Mouse (Mus musculus): ENCODE data around the gene Gdf3. TPM values are rescaled to one million over a fixed set of nuclear protein-coding genes. Genes with fewer than 3 reads are reported as not detected.
"Not testable (repeated sequence)": the region's sequence is repeated elsewhere in the genome, so short reads cannot be mapped to it uniquely, and the experiment has no call there.

Gene Gdf3
- total RNA-seq (2014; fragmentation: Nextera tagmentation), result 3.5 and 3.8 TPM in 2 replicates
- total RNA-seq (2017), result 5.1 and 6.1 TPM in 2 replicates

- ATAC-seq (replicated peaks; ENCODE audit: poor library complexity, severe bottlenecking), result no peak
These were observed at the start of gene Gdf3 for GRCm38 (mm10) chr6:122609771-122610170. Gene Gdf3 (minus strand): TSS chr6:122610087.

GRCm38 (mm10) chr6:122659567-122659966, 49.7 kb upstream of the Gdf3 start:
- ATAC-seq (replicated peaks; ENCODE audit: poor library complexity, severe bottlenecking), result peak; percentile 54

DNA sequence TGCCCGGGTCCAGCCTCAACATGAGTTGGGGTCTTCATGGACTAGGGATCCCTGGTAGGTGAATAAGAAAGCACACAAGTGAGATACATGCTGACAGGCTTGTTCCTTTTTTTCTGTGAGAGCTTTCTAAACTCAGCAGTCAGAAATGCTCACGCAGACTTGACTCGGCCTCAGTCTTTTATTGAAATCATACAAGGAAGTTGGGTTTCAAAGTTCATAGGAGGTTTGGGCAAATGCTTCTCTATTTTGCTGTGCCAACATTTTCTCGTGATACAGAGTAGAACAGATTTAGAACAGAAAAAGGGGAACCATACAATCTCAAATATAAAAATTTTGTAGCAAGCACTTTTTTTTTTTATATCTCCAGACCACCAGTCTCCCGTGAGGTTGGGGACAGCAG, 47.7 kb upstream of the Gdf3 start:
- ATAC-seq (replicated peaks; ENCODE audit: poor library complexity, severe bottlenecking), result peak; percentile 25; the same call in 1 of the 2 replicates

DNA sequence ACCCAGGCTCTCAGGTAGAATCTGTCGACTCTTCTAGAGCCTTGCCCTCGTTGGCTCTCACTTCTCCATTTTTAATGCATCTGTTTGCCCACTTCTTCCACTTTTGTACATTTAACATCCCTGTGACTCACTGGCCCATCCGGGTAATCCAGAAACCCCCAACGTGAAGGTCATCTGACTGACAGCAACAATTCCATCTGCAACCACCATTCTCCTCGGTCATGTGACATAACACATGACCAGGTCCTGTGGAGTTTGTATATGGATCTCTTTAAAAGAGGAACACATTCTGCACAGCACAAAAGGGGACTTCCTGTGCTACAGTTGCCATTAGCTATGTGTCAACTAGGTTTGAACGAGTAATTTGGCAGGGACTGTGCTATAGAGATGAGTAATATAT, 44.4 kb upstream of the Gdf3 start:
- peak; percentile 81 for ATAC-seq (replicated peaks; ENCODE audit: poor library complexity, severe bottlenecking)

- ATAC-seq (replicated peaks; ENCODE audit: poor library complexity, severe bottlenecking), result peak; percentile 9; the same call in 1 of the 2 replicates
These were observed 40.6 kb upstream of the Gdf3 start for GRCm38 (mm10) chr6:122650398-122650980.

DNA sequence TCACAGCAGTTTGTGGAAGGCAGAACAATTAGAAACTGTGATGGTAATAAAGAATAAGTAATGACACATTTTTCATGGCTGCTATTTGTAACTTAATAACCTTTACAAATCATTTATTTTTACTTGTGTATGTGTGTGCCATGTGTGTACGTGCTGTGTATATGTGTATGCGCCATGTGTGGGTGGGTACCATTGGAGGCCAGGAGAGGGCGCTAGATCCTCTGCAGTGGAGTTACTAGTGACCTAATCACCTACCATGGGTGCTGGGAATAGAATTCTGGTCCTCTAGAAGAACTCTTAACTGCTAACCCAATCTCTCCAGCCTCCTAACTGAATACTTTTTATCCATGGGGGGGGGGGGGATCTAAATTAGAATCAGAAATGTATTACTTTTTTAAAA, 40.0 kb upstream of the Gdf3 start:
- no peak for ATAC-seq (replicated peaks; ENCODE audit: poor library complexity, severe bottlenecking)

- not testable (repeated sequence) for ATAC-seq (replicated peaks; ENCODE audit: poor library complexity, severe bottlenecking)
These were observed 34.3 kb upstream of the Gdf3 start for GRCm38 (mm10) chr6:122644196-122644595.

- ATAC-seq (replicated peaks; ENCODE audit: poor library complexity, severe bottlenecking), result not testable (repeated sequence)
These were observed 27.7 kb upstream of the Gdf3 start for GRCm38 (mm10) chr6:122637566-122637965.

DNA sequence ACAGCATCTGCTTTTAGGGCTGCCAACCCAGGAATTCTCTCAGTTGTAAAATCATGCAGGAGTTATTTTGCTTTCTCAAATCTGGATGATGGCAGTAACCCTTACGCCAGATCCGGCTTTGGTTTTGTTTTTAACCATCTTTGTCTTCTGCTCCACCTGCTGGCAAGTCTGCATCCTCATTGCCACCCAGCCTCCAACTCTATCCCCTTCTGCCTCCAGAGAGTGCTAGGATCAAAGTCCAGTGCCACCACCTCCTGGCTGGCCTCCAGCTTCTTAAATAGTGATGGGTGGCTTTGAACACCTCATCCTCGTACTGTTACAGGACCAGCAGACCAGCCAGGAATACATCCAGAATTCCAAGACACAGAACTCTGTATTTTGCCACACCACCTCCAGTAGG, 26.8 kb upstream of the Gdf3 start:
- no peak for ATAC-seq (replicated peaks; ENCODE audit: poor library complexity, severe bottlenecking)

- ATAC-seq (replicated peaks; ENCODE audit: poor library complexity, severe bottlenecking), result peak; percentile 95
These were observed 25.4 kb upstream of the Gdf3 start for GRCm38 (mm10) chr6:122635315-122635714.

- peak; percentile 77 for ATAC-seq (replicated peaks; ENCODE audit: poor library complexity, severe bottlenecking)
These were observed 23.5 kb upstream of the Gdf3 start for GRCm38 (mm10) chr6:122633411-122633810.

DNA sequence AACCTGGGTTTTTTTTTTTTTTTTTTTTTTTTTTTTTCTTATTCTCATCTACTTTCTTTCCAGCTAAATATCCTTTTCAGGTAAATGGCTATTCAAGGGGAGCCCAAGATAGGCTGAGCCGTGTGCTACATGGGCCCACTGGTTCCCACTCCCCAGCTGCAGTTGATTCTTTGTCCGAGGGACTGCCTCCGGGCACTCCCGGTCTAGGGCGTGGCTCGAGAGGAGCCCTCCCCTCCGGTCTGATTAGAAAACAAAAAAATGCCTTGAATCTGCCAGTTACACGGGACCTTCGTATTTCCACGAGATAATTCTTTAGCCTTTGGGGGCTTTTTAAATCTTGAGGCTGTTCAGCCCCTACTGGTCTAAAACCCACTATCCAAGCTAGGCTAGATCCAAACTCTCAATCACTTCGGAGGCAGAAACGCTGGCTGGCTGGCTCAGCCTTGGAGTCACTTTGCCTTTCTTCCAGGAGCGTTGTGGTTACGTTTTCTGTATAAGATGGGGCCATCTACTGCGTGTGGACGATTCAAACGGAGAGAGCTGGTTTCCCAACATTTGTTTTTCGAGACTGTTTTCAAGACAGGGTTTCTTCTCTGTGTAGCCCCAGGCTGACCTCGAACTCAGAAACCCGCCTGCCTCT, 17.7 kb upstream of the Gdf3 start:
- ATAC-seq (replicated peaks; ENCODE audit: poor library complexity, severe bottlenecking), result peak; percentile 64

DNA sequence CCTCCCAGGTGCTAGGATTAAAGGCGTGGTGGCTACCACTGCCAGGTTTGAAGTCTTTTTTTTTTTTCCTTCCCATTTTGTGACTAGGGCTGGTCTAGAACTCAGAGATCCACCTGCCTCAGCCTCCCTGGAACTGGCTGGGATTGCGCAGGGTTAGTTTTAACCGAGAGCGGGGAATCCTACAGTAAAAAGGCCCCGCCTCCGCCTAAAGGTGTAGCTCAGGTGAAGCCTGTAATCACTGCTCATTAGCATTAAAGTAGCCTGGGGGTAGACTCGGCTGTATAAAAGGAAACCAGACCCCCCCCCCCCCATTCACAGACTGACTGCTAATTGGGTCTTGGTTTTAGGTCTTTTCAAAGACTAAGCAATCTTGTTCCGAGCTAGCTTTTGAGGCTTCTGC, 16.2 kb upstream of the Gdf3 start, which contains the start of gene Dppa3:
TSS of gene Dppa3 (plus strand) at position 301 of the 400 bp plus-strand sequence.
- no peak for ATAC-seq (replicated peaks; ENCODE audit: poor library complexity, severe bottlenecking)

DNA sequence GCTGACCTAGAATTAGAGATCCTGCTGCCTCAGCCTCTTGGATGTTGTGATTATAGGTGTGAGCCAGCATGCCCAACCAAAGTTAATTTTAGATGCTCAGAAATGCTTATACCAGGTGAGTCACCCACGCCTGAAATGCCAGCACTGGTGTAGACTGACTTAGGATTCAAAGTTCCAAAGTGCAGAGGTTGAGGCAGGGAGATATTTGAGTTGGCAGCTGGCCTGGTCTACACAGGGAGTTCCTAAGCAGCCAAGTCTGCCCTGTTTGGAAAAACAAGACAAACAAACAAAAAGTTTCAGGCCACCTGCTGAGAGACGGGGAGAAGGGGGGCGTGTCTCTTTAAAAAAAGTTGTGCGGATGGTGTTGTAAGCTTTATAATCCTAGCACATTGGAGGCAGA, 15.3 kb upstream of the Gdf3 start:
- no peak for ATAC-seq (replicated peaks; ENCODE audit: poor library complexity, severe bottlenecking)

DNA sequence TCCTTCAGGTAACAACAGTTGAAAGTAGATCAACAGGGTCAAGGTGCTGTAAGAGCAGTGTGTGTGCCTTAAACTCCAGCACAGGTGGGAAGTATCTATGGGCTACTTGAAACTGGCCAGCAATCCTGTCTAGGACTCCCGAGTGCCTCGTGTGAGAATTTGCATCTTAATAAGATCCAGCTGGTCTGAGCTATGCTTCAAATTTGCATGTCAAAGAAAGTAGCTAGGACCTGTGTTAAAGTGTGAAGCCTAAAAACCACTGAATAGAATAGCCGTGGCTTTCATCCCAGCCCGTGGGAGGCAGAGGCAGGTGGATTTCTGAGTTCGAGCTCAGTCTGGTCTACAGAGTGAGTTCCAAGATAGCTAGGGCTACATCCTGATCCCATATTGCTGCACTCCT, 14.6 kb upstream of the Gdf3 start:
- no peak for ATAC-seq (replicated peaks; ENCODE audit: poor library complexity, severe bottlenecking)

GRCm38 (mm10) chr6:122621066-122621465, 11.2 kb upstream of the Gdf3 start:
- ATAC-seq (replicated peaks; ENCODE audit: poor library complexity, severe bottlenecking), result no peak

GRCm38 (mm10) chr6:122616022-122616421, 6.1 kb upstream of the Gdf3 start:
- ATAC-seq (replicated peaks; ENCODE audit: poor library complexity, severe bottlenecking), result no peak

DNA sequence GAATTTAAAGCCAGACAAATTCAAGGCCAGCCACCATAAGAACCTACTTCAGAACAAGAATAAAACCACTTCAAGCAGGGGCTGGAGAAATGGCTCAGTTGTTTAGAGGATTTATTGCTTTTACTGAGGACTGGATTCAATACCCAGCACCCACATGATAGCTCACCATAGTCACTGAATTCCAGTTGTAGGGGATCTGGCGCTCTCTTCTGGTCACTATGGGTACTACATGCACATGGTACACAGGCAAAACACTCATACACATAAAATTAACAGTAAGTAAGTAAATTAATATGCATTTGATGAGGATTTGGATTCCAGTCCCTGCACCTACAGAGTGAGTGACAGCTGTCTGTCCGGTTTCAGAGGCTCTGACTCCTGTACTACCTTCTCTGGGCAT, 4.2 kb upstream of the Gdf3 start:
- peak; percentile 69 for ATAC-seq (replicated peaks; ENCODE audit: poor library complexity, severe bottlenecking)

DNA sequence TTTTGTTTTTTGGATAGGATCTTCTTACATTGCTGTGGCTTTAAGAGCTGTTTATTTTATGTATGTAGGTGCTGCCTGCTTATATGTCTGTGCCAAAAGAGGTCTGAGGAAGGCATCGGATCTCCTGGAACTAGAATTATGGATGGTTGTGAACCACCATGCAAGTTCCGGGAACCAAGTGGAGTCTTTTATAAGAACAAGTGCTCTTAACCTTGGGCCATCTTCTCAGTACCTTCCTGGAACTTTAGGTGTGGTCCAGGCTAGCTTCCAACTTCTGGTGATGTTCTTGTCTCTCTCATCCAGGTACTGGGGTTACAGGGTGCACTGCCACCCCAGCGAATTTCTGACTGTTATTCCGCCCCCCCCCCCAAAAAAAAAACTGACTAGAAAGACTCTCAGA, 2.5 kb upstream of the Gdf3 start:
- no peak for ATAC-seq (replicated peaks; ENCODE audit: poor library complexity, severe bottlenecking)

DNA sequence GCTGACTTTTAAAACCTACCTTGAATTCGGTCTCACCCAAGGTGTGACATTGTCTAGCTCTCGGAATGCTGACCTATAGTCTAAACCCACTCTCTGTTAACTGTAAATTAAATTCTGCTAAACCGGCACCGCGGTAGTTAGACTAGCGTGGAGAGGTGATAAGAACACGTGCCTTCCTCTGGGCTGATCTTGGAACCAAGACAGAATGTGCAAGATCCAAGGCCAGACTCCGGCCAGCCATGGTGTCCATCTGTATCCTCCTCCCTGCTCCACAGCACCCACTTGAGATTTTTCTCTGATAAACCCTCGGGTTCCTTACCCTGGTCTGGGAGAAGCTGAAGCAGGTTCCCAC, 534 bp downstream of the Gdf3 start:
- ATAC-seq (replicated peaks; ENCODE audit: poor library complexity, severe bottlenecking), result no peak

GRCm38 (mm10) chr6:122608434-122609376, 1.2 kb downstream of the Gdf3 start:
- ATAC-seq (replicated peaks; ENCODE audit: poor library complexity, severe bottlenecking), result no peak
